Mouse (Mus musculus) hindbrain, postnatal 0 days (tissue): ENCODE measurements around the gene Lhfpl1. TPM values are rescaled to one million over a fixed set of nuclear protein-coding genes. Genes with fewer than 3 reads are reported as not detected.

Experiments
- ATAC-seq: fragments of 200-750 bp; cut with Nextera tagmentation; 2 replicates; pipeline ENCODE4 v1.8.0; 2017; ENCODE audit warnings: mild to moderate bottlenecking, moderate TSS enrichment, moderate library complexity
- DNase-seq: peaks from one replicate; pipeline ENCODE4 v3.0.0-alpha.2; 2015; ENCODE audit warnings: low spot score
- H3K27ac ChIP-seq: fragments of 300-500 bp; sonication (generic); 2 replicates; pipeline ENCODE4 v1.5.1; 2014; ENCODE audit warnings: mild to moderate bottlenecking
- H3K27me3 ChIP-seq: fragments of 300-500 bp; sonication (generic); 2 replicates; pipeline ENCODE4 v1.6.1; 2014; ENCODE audit warnings: low read length, mixed read lengths; ENCODE audit not compliant: insufficient read depth
- H3K36me3 ChIP-seq: fragments of 300-500 bp; sonication (generic); 2 replicates; pipeline ENCODE4 v1.6.1; 2014; ENCODE audit warnings: low read length, mixed read lengths; ENCODE audit not compliant: insufficient read depth
- H3K4me1 ChIP-seq: fragments of 300-500 bp; sonication (generic); 2 replicates; pipeline ENCODE4 v1.6.1; 2014; ENCODE audit warnings: antibody characterized with exemption, low read length, mixed read lengths; ENCODE audit not compliant: insufficient read depth
- H3K4me2 ChIP-seq: fragments of 300-500 bp; sonication (generic); 2 replicates; pipeline ENCODE4 v1.6.1; 2014; ENCODE audit warnings: low read depth, mild to moderate bottlenecking, low read length, moderate library complexity, mixed read lengths
- H3K4me3 ChIP-seq: fragments of 300-500 bp; sonication (generic); 2 replicates; pipeline ENCODE4 v1.5.1; 2014; ENCODE audit warnings: low read length
- H3K9ac ChIP-seq: fragments of 300-500 bp; sonication (generic); replicated peaks from 2 replicates; pipeline ENCODE4 v1.6.1; 2014; ENCODE audit warnings: mild to moderate bottlenecking, low read length, moderate library complexity, mixed read lengths
- H3K9me3 ChIP-seq: fragments of 300-500 bp; sonication (generic); 2 replicates; pipeline ENCODE4 v1.6.1; 2016; ENCODE audit warnings: low read length, mixed read lengths
- CTCF ChIP-seq: IDR thresholded peaks from 2 replicates; pipeline ENCODE4 v1.5.1; 2016; ENCODE audit warnings: antibody characterized with exemption, control low read depth, low read depth
- WGBS: fragments of 180-500 bp; shearing (Covaris S2); extraction: QIAGEN DNeasy Blood & Tissue Kit; methylation state at CpG from one replicate; pipeline ENCODE4 v1.1.7; 2014; 5-methylcytosine and 5-hydroxymethylcytosine counted together
- polyA plus RNA-seq: library from polyadenylated mRNA; unstranded; fragments of >200 nt; fragmentation: Nextera tagmentation; extraction: Ambion mirVana; gene quantifications from 2 replicates; pipeline ENCODE4 v1.2.1, GENCODE M21; 2015
- total RNA-seq: library from RNA; depleted of rRNA; stranded (reverse); fragments of >200 nt; gene quantifications from 2 replicates; pipeline ENCODE4 v1.2.3, GENCODE M21; 2014; rRNA removed

Lhfpl1 gene
- total and polyA plus RNA-seq, 2 experiments from 2014 or later, result 0.20 TPM; not detected in 1

DNA sequence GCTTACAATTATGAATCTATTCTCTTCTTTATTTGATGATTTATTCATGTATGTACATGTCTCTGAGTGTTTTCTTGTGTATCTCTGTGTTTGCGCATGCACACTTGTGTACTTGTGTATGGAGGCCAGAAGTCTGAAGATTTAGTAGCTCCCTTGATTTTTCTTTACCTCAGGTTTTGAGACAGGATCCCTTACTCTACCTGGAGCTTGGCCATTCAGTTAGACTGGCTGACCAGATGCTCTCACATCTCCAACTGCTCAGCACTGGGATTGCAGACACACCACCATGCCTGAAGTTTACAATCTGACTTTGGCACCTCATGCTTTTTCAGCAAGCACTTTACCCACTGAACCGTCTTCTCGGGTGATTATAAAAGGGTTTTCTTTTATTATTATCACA, 76.7 kb downstream of the Lhfpl1 start:
- Histone ChIP-seq H3K4me3 (no peak overlapping the region), H3K4me2 (no peak overlapping the region), H3K36me3 (no peaks in the 10 kb centered on the region), H3K9ac (no peak overlapping the region), H3K27me3 (no peaks in the 10 kb centered on the region), H3K4me1 (no peaks in the 10 kb centered on the region), H3K27ac (no peak overlapping the region), H3K9me3 (no peaks in the 10 kb centered on the region)
- TF ChIP-seq CTCF, result no peak
- no peak for ATAC-seq
- no peak for DNase-seq
- WGBS, result 71% methylated on average over 3 of the region's 3 CpGs

DNA sequence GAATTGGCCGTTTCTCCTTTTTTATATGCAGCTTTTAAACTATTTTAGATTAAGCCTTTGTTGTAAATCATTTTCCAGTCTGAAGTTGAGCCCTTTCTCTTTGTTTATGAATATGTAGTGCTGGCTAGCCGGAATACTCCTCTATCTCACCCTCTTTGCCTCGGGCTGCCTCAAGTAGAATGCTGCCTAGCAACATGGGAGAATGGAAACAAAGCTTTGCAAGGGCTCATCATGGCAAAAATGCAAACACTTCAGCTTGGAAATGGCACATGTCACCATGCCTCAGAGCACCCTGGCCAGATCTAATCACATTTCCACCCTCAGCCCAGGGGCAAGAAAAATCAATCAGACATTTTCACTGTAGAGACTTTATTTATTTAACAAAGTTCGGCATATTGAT, 77.1 kb downstream of the Lhfpl1 start:
- ATAC-seq, result no peak
- Histone ChIP-seq H3K9me3 (no peaks in the 10 kb centered on the region), H3K27me3 (no peaks in the 10 kb centered on the region), H3K36me3 (no peaks in the 10 kb centered on the region), H3K4me2 (no peak overlapping the region), H3K4me1 (no peaks in the 10 kb centered on the region), H3K4me3 (no peak overlapping the region), H3K27ac (no peak overlapping the region), H3K9ac (no peak overlapping the region)
- 47% methylated on average over 4 of the region's 4 CpGs for WGBS
- TF ChIP-seq CTCF, result no peak
- peak; percentile 14 for DNase-seq

DNA sequence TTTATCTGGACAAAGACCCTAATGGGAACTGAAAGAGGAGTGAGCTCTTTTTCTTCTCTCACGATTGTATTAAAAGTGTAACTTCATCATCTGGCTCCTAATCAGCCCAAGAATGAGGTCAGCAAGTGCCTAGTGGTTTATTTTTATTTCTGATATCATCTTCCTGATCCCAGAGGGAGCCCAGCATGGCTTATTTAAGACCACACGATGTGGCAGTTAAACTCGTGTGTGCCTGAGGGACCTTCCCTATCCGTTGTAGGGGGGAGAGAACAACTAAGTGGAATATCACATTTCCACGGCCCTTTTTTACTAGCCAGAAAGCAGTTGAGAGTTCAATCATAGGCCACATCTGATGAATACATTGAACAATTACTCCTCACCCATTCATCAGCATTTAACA, 87.1 kb downstream of the Lhfpl1 start:
- Histone ChIP-seq H3K4me2 (no peak overlapping the region), H3K9ac (no peak overlapping the region), H3K36me3 (no peaks in the 10 kb centered on the region), H3K27me3 (no peaks in the 10 kb centered on the region), H3K4me1 (no peaks in the 10 kb centered on the region), H3K9me3 (no peaks in the 10 kb centered on the region), H3K4me3 (no peak overlapping the region), H3K27ac (no peak overlapping the region)
- ATAC-seq (no peak), DNase-seq (no peak)
- 67% methylated on average over 5 of the region's 5 CpGs for WGBS
- TF ChIP-seq CTCF, result no peak

Other genes starting within 250 kb of the Lhfpl1 start
- 28.9 and 29.8 TPM in 2 replicates for gene Amot, start 156.1 kb upstream of the Lhfpl1 start, total RNA-seq
- gene Amot, start 156.1 kb upstream of the Lhfpl1 start, polyA plus RNA-seq, result 8.2 and 9.4 TPM in 2 replicates